Mouse (Mus musculus) heart, adult 2 months (tissue): Measurements from ENCODE around the gene Tnfaip2.

Experiments used
- CTCF ChIP-seq: fragments of 200-600 bp; IDR thresholded peaks from 2 replicates; pipeline ENCODE4 v1.8.1; 2022; ENCODE audit warnings: antibody characterized with exemption, mild to moderate bottlenecking, moderate library complexity
- POLR2A ChIP-seq: fragments of 200-500 bp; IDR thresholded peaks from 2 replicates; pipeline ENCODE4 v1.6.1; 2011; ENCODE audit warnings: mild to moderate bottlenecking, low read depth, low read length, control low read depth; ENCODE audit not compliant: insufficient read depth

DNA sequence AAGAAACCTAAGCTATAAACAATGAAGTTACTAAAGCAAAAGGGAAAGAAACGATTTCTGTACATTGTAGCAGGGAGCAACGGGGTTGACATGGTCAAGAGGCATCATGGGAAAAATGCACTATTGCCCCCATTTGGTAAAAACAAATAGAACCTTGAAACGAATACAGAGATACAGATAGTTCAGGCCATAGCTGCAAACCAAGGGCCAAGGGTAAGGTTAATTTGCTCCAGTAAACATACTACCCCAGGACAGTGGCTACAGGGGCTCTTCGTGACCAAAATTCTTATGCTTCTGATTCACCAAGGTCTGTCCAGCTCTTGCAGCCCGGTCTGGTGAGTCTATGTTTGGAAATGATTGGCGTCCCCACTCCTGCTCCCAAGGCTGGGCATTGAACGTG, 21.3 kb downstream of the Tnfaip2 start:
- TF ChIP-seq POLR2A (no peak), CTCF (no peak)
